Mouse (Mus musculus) embryo, embryonic 11.5 days (tissue): ENCODE data around the gene AL732309.1.

ENCODE experiments used
- DNase-seq: peaks from one replicate; pipeline ENCODE4 v3.0.0-alpha.2; 2012; ENCODE audit warnings: low read depth, low spot score

The AL732309.1 gene

DNA sequence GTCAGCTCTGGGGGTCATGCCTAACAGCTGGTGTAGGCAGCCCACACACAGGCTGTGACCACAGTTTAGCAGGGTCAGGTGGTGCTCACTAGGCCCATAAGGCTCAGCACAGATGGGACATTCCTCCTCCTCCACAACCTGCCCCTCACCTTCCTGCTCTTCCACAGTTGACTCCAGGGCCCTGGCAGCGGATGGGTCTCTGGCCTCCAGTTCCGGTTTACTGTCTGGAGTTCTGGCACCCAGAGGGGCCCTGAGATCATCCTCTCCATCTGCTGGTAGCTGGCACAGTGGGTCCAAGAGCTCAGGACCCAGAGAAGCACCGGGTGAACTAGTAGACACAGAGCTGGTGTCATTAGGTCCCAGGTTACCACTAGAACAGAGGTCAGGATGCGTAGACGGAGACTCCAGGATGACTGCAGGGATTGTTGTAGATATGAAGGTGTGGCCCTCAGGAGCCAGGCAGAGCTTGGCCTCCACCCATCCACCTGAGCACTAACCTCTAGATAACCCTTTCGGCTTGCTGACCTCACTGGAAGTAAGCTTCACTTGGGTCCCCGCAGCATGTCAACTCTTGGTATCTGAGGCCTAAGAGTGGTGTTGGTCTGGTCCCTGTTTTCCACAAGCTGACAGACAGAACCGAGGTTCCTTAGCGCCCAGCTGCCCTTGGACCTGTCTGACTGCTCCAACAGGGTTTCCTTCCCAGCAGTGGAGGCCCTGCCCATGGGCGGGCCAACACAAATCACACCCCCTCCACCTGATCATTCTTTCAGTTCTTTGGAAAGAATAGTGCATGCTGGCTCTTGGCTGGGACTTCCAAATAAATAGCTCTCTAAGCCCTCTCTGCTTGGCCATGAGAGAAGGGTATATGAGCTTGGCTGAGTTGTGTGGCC is at the start of gene AL732309.1:
Gene AL732309.1 (minus strand): TSS at position 681 of the 890 bp plus-strand sequence.
- DNase-seq, result no peak

DNA sequence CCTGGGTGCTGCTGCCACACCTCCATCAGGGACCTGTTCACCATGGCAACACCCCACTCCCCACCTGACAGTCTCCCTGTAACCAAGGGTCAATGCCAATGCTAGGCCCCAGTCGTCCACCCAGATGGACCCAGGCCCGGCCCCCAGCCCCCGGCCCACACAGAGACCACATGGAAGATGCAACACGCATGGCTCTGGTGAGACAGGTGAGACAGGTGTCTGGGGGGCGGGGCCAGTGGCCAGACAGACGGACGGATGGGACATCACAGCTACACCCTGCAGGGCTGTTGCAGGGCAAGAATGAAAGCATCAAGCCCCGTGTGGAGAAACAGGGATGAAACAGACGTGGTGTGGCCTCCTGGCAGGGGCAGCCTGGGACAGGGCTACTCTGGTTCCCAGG is 47.0 kb upstream of the AL732309.1 start:
- no peak for DNase-seq

DNA sequence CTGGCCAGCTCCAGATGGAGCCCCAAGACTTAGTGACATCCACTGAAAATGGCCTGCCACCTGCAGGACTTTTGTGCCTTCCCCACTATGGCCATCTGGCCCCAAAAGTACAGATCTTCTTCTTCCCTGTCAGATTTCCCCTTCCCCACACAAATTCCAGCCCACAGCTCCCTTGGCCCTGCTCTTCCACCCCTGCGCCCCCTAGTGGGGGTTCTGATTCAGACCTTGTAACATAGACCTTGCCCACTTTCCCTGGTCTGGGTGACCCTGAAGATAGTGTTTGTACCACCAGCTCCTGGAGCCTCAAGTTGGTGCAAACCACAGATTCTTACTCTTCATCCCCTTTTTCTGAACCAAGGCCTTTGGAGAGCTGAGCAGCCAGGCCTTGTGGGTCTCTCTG is 46.2 kb upstream of the AL732309.1 start:
- DNase-seq, result peak; percentile 53

DNA sequence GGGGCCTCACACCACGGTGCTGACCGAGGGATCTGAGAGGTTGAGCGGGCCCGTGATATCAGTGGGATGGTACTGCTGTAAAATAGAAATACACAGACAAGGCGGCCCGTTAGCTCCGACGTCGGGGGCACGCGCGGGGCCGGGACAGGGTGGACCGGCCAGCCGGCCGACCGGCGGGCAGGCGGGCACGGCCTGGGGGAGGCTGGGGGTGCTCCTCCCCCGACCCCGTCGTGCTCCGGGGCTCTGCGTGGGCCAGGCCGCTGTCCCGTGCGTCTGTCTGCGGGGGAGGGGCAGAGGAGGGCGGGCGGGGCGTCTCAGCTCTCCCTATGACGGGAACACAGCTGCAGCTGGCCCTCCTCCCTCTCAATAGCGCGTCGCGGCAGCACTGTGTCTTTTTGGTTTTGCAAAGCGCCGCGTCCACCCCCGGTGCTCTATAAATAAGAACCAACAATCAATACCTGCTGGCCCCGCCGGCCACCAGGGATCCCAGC is 45.4 kb upstream of the AL732309.1 start:
- DNase-seq, result no peak

DNA sequence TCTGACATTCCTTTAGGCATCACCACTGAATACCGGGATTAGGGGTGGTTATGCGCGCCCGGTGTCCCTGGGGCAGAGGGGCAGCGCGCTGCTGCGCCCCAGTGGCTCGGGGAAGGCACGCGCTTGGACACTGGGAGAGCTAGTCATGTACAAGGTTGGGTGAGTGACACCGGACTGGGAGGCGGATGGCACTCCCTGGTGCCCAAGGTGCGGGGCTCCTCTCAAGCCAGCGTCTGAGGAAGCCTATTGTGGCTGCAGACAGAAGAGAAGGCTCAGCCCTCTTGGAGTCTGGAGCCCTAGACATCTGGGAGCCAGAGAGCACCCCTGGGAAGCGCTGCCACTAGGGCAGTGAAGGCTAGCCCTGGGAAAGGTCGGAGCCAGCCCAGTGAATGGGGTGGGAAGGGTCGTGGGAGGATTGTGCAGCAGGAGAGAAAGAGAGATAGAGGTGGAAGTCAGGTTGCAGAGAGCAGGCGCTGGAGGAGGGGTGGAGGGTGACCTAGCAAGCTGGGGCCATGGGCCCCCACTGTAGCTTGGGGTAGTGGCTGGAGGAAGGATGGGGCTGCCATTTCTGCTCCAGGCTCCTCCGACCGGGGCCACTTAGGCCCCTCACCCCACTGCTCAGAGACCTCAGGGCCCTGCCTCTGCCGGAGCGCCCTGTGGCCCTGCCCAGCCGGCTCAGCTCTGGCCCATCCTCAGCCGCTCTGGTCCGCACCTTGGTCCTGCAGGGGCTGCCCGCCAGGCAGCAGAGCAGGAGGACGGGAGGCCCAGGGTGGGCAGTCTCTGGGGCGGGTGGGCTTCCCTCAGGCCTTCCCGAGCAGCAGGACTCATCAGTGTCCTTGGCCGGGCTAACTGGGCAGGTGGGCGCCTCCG is 44.8 kb upstream of the AL732309.1 start:
- DNase-seq, result no peak

DNA sequence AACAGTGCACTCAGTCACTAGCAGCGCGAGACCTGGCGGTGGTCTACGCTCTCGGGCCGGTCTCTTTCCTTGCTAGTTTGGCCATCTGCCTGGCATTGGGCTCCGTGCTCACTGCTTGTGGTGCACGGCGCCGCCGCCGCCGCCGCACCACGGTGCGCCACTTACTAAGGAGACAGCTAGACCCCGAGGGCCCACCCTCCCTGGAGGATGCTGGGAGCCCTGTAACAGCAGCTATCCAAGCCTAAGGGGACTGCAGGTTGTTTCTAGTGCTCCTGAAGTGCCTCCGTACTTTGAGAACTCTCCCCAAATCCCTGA is 44.1 kb upstream of the AL732309.1 start:
- DNase-seq, result no peak

DNA sequence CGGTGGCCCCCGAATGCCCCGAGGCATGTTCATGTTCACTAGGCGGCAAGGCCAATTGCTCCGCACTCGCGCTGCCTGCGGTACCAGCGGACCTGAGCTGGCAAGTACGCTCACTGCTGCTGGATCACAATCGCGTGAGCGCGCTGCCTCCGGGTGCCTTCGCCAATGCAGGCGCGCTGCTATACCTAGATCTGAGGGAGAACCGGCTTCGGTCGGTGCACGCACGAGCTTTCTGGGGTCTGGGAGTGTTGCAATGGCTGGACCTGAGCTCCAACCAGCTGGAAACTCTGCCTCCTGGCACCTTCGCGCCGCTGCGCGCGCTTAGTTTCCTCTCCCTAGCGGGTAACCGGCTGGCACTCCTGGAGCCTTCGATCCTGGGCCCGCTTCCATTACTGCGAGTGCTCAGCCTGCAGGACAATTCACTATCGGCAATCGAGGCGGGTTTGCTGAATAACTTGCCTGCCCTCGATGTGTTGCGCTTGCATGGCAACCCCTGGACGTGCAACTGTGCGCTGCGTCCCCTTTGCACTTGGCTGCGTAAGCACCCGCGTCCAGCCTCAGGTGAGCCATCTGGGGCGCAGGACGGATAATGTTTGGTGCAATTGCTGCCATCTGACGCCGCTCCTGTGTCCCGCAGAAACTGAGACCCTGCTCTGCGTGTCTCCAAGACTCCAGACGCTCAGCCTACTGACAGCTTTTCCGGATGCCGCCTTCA is 43.6 kb upstream of the AL732309.1 start:
- DNase-seq, result no peak

DNA sequence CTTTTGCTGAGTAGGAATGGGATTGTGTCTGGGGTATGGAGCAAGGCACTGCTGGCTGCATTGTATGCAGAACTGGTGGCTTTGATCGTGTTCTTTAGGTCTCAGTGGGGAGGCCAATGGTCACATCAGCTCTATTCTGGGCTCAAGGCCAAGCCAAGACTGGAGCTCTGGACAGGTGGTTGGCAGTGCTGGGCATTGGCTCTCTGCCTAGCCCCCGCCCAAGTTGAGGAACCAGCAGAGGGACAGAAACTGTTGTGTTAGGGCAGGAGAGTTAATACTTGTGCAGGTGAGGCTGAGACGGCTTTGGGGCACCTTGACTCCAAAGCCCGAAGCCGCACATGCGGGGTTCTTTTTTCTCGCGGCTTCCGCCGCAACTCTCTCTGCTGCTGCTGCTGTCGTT is 43.0 kb upstream of the AL732309.1 start, which contains the start of gene Lrrc26:
Gene Lrrc26 (plus strand): TSS at position 265 of the 400 bp plus-strand sequence.
- no peak for DNase-seq

DNA sequence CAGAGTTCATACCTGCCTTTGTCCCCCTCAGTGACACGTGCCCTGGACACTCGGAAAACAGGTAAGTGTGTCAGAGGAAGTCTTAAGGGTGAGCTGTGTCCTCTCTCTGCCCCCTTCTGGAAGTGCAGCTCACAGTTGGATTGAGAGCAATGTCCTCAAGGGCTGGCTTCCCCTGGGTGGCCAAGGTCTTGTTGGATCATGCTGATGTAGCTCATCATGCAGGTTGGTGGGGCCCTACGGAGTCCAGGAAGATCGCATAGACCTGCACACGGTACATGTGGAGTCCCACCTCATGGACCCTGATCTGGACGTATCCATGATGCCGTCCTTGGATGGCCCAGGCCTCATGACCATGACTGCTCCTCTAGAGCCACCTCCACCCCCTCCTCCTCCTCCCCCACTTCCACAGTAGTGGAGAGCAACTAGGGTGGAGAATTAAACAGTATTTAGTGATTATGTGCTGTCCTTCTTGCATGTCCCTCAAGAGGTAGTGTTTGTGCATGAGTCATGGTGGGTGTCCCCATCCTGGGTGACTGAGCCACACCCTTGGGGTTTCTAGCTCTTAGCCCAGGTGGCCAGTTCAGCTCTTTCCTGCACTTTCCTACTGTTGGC is 42.2 kb upstream of the AL732309.1 start:
- DNase-seq, result no peak

DNA sequence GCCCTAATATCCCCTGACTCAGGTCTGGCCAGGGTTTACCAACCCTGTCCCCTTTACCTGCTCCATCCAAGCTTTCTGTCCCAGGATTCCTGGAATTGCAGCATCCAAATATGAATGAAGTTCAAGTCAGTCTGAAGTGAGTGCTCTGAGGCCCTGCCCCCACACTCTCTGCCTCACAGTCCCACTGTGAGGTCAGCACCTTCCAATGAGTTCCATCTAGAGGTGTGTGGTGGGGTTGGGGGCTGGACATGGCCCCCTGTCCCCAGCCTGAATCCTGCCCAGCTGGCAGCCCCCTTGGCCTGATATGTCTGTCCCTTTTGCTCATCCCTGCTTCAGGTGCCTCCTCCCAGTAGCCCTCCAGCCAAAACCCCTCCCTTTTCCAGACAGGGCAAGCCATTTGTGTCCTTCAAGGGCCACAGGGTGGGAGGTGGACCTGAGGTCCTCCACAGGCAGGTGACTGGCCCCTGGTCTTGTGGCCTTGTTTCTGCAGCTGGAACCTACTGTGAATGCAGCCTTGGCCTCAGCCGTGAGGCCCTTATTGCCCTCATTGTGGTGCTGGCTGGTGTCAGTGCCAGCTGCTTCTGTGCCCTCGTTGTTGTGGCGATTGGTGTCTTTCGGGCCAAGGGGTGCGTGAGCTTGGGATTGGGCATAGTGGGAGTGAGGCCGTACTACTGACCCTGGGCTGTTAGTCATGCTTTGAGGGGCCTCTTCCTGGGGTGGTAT is 41.4 kb upstream of the AL732309.1 start, which contains the start of gene Tmem210:
Gene Tmem210 (plus strand): TSS at position 219 of the 723 bp plus-strand sequence.
- DNase-seq, result no peak

DNA sequence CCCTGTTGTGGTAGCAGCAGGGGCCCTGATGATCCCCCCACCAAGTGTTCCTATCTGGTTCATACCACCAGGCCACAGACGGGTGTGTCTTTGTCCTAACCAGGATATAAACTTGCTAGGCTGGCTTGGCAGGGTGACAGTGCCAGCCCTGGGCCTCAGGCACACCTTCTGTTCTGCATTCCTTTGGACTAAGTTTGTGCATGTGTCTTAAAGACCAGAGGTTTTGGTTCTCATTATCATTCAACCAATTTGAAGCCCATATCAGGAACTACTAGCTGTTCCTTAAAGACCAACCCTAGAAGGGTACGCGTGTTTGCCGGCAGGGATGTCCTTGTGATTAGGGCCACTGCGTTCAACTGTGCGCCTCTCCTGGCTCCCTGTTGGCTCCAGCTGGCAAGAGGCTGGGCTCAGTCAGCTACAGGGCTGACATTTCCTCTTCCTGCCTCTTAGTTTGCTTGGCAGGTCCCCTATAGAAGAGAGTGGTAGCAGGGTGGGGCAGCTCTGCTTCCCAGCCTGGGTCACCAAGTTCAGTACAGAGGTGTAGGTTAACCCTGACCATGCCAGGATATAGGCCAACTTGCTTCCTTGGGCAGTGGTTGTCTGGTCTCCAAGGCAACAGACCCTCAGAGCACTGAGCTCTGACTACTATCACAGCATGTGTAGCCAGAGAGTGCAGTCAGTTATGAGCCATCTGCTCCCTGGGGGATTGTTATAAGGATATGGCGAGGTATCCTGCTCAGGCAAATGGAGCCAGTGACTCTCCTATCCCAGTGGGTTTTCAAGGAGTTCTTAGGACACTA is 40.4 kb upstream of the AL732309.1 start:
- DNase-seq, result no peak

DNA sequence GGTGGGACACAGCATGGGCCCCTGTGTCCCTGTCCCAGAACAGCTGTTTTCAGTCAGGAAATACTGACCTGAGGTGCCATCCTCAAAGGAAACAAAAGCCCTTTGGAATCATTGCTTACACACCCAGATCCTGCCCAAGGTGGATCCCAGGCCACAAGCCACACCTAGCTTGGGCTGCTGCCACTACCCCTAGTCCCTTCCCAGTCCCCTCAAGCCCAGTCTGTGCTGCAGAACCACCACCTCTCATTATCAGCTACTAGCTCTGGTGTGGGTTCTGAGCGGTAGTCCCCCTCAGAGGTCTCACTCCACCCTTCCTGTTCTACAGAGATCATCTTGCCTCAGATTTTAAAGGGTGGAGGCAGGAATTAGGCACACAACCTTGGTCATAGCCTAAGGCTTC is 39.7 kb upstream of the AL732309.1 start:
- DNase-seq, result no peak

DNA sequence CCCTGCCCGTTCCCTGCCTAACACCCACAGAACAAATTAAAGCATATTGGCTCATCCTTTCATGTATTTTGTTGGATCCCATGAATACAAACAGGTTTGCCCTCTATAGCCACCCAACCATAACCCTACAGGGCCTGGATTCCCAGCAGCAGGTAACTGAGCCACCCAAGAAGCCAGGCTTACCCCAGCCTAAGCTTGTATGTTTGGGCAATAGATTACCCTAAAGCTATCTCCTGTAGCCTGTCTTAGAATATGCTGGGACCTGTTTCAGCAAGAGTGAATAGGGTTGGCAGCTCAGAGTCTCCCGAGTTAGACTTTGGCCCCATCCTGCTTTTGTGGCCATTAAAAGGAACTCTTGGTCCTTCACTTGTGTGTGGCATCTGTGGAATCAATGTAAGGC is 38.9 kb upstream of the AL732309.1 start:
- DNase-seq, result no peak

DNA sequence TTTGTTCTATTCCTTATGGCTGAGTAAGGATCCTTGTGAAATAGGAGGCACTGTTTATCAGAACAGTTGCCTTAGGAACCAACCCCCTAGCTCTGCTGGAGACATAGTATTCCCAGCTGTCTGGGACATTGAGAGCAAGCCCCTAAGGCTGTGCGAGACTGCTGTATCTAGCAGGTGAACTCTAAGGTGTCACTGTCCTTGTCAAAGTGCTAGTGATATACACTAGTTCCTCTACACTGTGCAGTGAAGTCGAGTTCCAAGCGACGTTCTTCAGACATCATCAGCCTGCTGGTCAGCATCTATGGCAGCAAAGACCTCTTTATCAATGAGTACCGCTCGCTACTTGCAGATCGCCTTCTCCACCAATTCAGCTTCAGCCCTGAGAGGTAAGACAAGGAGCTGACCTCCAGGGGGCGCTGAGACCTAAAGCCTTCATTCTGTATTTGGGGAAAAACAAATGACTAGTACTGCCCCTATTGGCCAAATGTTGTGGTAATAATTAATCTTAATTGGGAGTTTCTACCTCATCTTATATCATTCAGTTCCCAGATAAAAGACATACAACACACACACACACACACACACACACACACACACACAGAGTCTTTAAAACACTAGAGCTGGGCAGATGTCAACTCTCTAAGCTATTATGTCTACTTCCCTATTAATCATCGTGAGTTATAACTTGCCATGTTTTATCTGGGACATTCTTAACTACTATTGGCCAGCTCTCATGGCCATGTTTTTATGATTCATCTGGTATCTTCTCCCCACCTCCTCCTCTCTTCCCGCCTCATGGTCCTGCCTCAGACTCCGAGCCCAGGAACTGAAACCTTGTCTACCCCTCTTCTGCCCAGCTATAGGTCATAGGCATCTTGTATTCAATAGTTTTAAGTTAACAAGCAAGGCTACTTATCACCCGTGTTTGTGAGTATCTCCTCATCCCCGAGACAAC is 32.5 kb upstream of the AL732309.1 start:
- DNase-seq, result peak; percentile 56

DNA sequence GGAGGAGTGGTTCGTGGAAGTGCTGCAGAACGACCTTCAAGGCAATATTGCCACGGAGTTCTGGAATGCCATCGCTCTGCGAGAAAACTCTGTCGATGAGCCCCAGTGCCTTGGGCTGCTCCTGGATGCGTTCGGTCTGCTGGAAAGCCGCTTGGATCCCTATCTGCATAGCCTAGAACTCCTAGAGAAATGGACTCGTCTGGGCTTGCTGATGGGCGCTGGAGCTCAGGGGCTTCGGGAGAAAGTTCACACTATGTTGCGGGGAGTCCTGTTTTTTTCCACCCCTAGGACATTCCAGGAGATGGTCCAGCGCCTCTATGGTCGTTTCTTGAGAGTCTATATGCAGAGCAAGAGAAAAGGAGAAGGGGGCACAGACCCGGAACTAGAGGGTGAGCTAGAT is 26.3 kb upstream of the AL732309.1 start:
- no peak for DNase-seq

DNA sequence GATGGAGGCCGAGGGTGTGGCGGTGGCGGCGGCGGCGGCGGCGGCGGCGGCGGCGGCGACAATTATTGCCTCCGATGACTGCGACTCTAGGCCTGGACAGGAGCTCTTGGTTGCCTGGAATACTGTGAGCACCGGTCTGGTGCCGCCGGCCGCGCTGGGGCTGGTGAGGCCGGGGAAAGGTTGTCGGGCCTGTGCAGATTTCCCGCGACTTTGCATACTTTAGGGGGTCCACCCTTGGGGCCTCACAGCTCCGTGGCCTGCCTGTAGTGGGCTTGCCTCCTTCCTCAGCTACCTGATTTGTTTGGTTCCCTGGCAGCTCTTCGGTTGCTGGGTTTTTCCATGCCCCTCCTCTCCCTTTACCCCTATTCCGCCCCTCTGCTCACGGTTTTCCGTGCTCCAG is 25.9 kb upstream of the AL732309.1 start:
- no peak for DNase-seq

DNA sequence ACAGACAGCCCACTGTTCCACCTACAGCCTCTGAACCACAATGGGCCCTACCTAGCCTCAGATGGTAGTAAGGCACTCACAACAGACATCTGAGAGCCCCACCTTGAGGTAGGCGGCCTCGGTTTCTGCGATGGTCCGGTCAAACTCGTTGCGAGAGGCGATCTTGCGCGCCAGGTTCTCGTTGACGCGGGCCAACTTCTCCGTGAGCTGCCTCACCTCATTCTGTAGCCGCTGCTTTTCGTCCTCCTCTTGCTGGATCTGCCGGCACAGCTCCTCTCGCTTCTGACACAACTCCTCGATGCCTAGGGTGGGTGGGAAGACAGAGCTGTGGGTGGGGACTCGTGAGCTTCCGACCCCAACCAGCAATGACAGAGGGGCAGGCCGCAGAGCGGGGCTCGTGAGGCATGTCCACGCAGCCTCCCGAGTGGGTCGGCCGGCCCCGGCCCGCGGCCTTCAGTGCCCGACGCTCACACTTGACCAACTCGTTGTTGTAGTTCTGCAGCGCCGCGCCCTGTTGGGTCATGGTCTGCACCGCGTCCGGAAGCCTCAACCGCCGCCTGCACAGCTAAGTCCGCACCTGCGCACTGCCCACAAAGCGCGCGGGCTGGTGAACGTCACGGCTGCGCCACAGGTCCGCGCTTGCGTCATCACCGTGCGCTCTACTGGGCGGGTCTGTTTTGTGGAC is 25.3 kb upstream of the AL732309.1 start, which contains the start of the genes Ssna1 and Anapc2:
Gene Ssna1 (minus strand): TSS at position 612 of the 685 bp plus-strand sequence.
Gene Anapc2 (plus strand): TSS at position 652 of the 685 bp plus-strand sequence.
- peak; percentile 97 for DNase-seq
